Mouse (Mus musculus): ENCODE measurements around the gene Tfap4. TPM values are rescaled to one million over a fixed set of nuclear protein-coding genes. Genes with fewer than 3 reads are reported as not detected.
"Not testable (repeated sequence)": the region's sequence is repeated elsewhere in the genome, so short reads cannot be mapped to it uniquely, and the experiment has no call there.

Gene Tfap4
- polyA plus RNA-seq, 1 experiment = 3.5 TPM

GRCm38 (mm10) chr16:4592909-4593875 is 33.5 kb upstream of the Tfap4 start:
- no peak for DNase-seq (ENCODE audit: low read depth)

DNA sequence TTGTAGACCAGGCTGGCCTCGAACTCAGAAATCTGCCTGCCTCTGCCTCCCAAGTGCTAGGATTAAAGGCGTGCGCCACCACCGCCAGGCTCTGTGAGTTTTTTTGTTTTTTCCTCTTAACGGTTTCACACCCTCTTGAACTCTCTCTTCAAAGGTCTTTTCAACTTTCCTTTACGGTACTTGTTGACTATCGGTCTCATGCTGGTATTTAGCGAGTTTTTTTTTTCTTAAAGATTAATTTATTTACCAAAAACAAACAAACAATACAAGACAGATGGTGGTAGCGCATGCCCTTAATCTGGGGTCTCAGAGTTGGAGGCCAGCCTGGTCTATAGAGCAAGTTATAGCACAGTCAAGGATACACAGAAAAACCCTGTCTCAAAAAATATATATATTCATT is 30.6 kb upstream of the Tfap4 start:
- DNase-seq (ENCODE audit: low read depth) = no peak

DNA sequence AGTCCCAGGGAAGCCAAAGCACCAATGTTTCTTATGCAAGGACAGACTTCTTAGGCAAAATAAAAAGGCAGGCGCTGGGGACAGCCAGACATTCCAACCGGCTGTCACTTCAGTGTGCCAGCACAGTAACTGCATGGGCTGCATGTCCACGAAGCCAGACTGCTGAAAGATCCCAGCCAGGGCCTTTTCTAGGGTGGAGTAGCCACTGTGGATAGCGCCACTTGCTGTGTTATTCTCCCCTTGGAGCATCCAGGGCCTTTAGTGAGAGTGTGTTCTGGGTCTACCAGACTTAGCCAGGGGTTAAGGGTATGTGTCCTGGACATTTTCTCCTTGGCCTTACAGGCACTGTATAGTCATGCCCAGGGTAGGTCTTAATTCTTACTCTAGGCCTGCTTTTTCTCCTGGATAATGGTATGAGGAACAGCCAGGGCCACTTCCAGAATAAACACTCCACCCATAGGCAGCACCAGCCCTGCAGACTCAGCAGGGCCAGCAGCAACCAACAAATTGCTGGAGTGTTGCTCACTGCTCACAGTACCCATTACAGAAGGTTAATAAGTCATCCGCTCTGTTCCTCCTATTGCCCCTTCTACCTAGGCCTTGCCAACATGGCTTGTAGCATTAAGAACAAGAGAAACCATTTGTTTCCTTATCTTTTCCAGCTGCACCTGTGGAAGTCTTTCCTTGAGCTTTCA is 28.0 kb upstream of the Tfap4 start:
- DNase-seq (ENCODE audit: low read depth) = no peak

- DNase-seq (ENCODE audit: low read depth) = peak; percentile 28
These were observed 27.0 kb upstream of the Tfap4 start for GRCm38 (mm10) chr16:4586531-4587123.

DNA sequence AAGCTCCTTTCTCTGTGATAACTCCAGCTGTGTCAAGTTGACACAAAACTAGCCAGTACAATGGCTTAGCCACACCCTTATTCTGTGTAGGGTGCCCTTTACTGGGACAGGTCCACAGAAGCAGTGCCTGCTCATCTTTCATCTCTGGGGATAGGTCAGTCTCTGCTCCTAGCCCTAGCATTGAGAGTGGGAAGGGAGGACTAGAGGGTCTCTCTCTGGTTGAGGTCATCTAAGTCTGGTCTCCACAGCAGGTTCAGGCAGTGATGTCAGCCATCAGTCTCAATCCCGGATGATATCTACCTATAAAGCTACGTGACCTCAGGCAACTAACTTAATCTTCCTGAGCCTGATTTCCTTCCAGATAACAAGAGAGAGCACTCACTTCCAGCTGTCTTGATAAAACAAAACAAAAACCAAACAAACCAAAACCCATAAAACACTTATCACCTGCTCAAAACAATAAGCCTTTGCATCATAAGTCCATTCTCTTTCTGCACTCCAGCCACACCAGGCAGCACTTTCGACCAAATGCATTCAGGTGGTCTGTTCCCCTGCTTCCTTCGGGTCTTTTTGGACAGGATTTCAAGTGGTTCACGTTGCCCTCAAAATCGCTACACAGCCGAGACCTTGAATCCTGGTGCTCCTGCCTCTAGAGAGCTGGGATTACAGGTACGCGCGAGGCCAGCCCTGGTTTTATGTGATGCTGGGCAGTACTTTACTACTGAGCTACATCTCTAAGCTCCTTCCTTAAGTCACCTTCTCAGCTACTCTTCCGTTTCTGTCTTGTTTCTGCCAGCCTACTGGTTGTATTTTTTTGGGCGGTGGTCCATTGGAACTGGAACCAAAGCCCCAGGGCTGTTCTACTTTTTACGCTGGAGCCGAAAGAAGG is 26.2 kb upstream of the Tfap4 start:
- DNase-seq (ENCODE audit: low read depth) = no peak

DNA sequence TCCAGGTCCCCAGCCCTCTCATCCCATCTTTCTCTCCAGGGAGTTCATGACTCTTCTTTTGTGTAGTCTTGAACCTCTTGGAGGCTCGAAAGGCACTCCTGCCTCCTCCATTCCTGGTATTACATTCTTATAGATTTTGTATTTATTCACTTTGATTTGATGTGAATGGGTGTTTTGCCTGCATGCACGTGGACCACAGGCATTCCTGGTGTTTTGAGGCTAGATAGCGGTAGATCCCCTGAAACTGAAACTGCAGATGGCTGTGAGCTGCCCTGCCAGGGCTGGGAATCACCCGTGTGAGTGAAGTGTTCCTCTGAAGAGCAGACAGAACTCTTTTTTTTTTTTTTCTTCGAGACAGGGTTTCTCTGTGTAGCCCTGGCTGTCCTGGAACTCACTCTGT is 24.8 kb upstream of the Tfap4 start:
- no peak for DNase-seq (ENCODE audit: low read depth)

GRCm38 (mm10) chr16:4583807-4584206 is 24.2 kb upstream of the Tfap4 start:
- no peak for DNase-seq (ENCODE audit: low read depth)

DNA sequence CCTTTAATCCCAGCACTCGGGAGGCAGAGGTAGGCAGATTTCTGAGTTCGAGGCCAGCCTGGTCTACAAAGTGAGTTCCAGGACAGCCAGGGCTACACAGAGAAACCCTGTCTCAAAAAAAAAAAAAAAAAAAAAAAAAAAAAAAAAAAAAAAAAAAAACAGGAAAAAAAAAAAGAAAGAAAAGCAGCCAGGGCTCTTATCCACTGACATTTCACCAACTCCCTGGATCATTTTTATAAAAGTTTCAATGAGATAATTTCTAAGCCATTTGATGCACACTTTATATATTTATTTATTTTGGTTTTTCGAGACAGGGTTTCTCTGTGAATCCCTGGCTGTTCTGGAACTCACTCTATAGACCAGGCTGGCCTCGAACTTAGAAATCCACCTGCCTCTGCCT is 21.5 kb upstream of the Tfap4 start:
- DNase-seq (ENCODE audit: low read depth) = not testable (repeated sequence)

GRCm38 (mm10) chr16:4578630-4579029 is 19.0 kb upstream of the Tfap4 start:
- DNase-seq (ENCODE audit: low read depth) = no peak

- no peak for DNase-seq (ENCODE audit: low read depth)
These were observed 17.2 kb upstream of the Tfap4 start for GRCm38 (mm10) chr16:4576873-4577272.

GRCm38 (mm10) chr16:4576038-4576437 is 16.4 kb upstream of the Tfap4 start:
- DNase-seq (ENCODE audit: low read depth) = no peak

DNA sequence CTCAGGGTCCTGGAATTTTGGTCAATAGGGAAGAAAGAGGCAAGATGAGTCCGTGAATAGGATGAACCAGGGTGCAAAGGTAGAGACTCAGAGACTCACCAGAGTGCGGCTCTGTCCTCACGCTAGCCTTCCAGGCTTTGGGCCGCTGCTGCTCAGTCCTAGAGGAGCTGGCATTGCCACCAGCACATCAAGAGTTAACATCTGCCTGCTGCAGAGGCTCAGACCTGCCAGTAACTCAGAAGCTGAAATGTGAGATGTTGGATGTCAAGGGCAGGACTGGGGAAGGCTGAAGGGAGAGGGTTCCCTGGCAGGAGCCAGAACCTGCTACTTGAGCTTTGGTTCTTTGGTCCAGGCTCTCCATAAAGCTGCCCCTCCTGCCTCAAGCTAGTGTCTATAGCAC is 11.1 kb upstream of the Tfap4 start:
- no peak for DNase-seq (ENCODE audit: low read depth)

DNA sequence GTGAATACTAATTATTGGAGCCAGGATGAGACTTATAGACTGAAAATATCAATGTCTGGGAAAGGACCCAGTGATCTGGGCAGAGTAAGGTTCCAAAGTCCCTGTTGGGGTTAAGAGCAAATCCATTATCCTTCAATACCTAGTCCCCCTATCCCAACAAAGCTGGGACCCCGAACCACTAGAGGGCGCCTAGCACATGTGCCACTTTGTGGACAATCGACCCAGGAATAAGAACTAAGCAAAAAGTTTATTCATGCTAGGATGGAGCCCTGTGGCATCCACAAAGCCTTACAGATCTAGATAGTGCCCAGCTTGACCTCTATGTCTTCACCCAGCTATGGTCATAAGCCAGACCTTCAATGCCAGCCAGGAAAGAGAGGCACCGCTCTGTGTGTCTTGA is 8.3 kb upstream of the Tfap4 start:
- no peak for DNase-seq (ENCODE audit: low read depth)

- DNase-seq (ENCODE audit: low read depth) = no peak
These were observed 695 bp upstream of the Tfap4 start for GRCm38 (mm10) chr16:4560145-4560952.

- DNase-seq (ENCODE audit: low read depth) = no peak
These were observed 548 bp downstream of the Tfap4 start for GRCm38 (mm10) chr16:4558980-4559631.

DNA sequence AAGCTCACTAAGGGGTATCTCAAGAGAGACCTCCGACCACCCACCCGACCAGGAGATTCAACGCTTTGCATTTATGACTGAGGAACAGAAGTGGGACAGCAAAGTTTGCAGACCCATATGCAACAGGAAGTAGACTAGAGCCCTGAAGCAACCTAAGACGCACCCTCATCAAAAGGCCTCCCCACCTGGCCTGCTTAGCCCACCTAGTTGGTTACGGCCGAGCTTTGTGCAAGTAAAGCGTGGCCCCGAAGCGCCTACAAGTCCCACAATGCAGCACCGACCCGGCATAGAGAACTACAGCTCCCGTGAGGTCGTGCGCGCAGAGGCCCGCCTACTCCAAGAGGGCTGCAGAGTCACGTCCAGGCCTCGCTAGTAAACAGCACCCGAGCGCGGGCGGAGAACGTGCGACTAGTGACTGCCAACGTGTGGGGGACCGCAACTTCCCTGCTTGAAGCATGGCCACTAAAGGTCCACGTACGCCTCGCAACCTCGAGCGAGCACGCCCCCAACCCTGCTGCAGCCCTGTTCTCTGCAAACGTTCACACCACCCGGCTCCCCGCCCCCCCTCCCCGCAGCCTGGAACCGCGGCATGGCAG is 1.2 kb downstream of the Tfap4 start:
- DNase-seq (ENCODE audit: low read depth) = no peak

- no peak for DNase-seq (ENCODE audit: low read depth)
These were observed 1.7 kb downstream of the Tfap4 start for GRCm38 (mm10) chr16:4557949-4558348.

- no peak for DNase-seq (ENCODE audit: low read depth)
These were observed 2.6 kb downstream of the Tfap4 start for GRCm38 (mm10) chr16:4557085-4557484.

DNA sequence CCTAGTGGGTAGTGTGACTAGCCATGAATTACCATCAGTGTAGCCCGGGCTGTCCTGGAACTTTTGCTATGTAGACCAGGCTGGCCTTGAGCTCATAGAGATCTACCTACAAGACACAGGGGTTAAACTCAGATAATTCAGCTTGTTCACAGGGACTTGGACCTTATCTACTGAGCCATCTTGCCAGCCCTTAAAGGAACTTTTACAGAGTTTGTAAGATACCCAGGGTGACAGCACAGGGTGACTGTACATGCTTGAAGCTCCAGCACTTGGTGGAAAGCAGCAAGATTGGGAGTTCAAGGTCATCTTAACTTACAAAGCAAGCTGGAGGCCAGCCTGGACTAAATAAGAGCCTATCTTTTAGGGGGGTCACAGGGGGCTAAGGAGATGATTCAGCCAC is 4.1 kb downstream of the Tfap4 start:
- no peak for DNase-seq (ENCODE audit: low read depth)

Measured in gonadal fat pad, adult 2 months (tissue).